8 mouse cellular contexts compared by ENCODE assay signal in genomic region chr3:30995899-30996687, GRCm38 (mm10). TPM values are rescaled to one million over a fixed set of nuclear protein-coding genes. Genes with fewer than 3 reads are reported as not detected.
DNase-seq lines count a peak whose midpoint lies in the region; ATAC-seq and TF ChIP-seq lines count a peak whose summit lies in the region.

No protein-coding gene starts in this region.

- no peaks in the 10 kb centered on the region for H3K36me3 ChIP-seq in erythroblast, embryonic 14.5 days (ENCODE audit: control insufficient read depth)
- H3K36me3 ChIP-seq in limb, embryonic 14.5 days (ENCODE audit: control insufficient read depth, insufficient read depth, low read length) = no peaks in the 10 kb centered on the region
- no peaks in the 10 kb centered on the region for H3K36me3 ChIP-seq in midbrain, postnatal 0 days (ENCODE audit: insufficient read depth, low read length)

- peak; percentile 64 for DNase-seq in adrenal gland, postnatal 14 days
- no peak for DNase-seq in adrenal gland, postnatal 10 days
- DNase-seq in ovary, adult 18-20 months (ENCODE audit: low spot score) = peak; percentile 25
- no peak for DNase-seq in ovary, postnatal 14 days (ENCODE audit: low spot score)
- DNase-seq in limb, embryonic 14.5 days (ENCODE audit: low spot score) = peak; percentile 59
- DNase-seq in midbrain, postnatal 0 days (ENCODE audit: low spot score) = peak; percentile 44
- DNase-seq in gastrocnemius, postnatal 25 days = no peak

- no peak for TF ChIP-seq CTCF in midbrain, postnatal 0 days (IDR thresholded peaks at IDR 0.05)

- peaks cover 32% of the 10 kb centered on the region for H3K4me1 ChIP-seq in erythroblast, embryonic 14.5 days (ENCODE audit: control insufficient read depth)
- H3K4me1 ChIP-seq in limb, embryonic 14.5 days (ENCODE audit: control insufficient read depth, insufficient read depth, low read length) = peaks cover 28% of the 10 kb centered on the region
- H3K4me1 ChIP-seq in midbrain, postnatal 0 days (ENCODE audit: insufficient read depth, low read length) = peaks cover 3% of the 10 kb centered on the region; the same call in 1 of the 2 replicates

- peak; percentile 38 for ATAC-seq in limb, embryonic 14.5 days (ENCODE audit: low FRiP score, low read depth)
- ATAC-seq in midbrain, postnatal 0 days (ENCODE audit: low FRiP score) = peak; percentile 73

- H3K4me3 ChIP-seq in erythroblast, embryonic 14.5 days (replicated peaks) = peak overlapping the region; percentile 77
- H3K4me3 ChIP-seq in limb, embryonic 14.5 days (replicated peaks; ENCODE audit: low read length) = peak overlapping the region; percentile 91
- peak overlapping the region; percentile 90 for H3K4me3 ChIP-seq in midbrain, postnatal 0 days (ENCODE audit: low read depth, low read length)

- H3K9ac ChIP-seq in limb, embryonic 14.5 days (ENCODE audit: low read depth, low read length, severe bottlenecking) = peak overlapping the region; percentile 85
- peak overlapping the region; percentile 74 for H3K9ac ChIP-seq in midbrain, postnatal 0 days (replicated peaks; ENCODE audit: low read length, poor library complexity, severe bottlenecking)

- TF ChIP-seq POLR2A in limb, embryonic 14.5 days (IDR thresholded peaks at IDR 0.05; ENCODE audit: borderline replicate concordance, extremely low read depth, insufficient read depth, insufficient read length) = no peak

- H3K27me3 ChIP-seq in erythroblast, embryonic 14.5 days (ENCODE audit: control insufficient read depth) = peaks cover 12% of the 10 kb centered on the region
- H3K27me3 ChIP-seq in limb, embryonic 14.5 days (ENCODE audit: control insufficient read depth, insufficient read depth, low read length) = no peaks in the 10 kb centered on the region
- no peaks in the 10 kb centered on the region for H3K27me3 ChIP-seq in midbrain, postnatal 0 days (ENCODE audit: insufficient read depth, low read length)

- WGBS in limb, embryonic 14.5 days = under 1% methylated on average over 39 of the region's 49 CpGs
- WGBS in midbrain, postnatal 0 days = under 1% methylated on average over 49 of the region's 49 CpGs

- peak overlapping the region; percentile 79 for H3K27ac ChIP-seq in limb, embryonic 14.5 days (replicated peaks; ENCODE audit: low read depth, low read length)
- peak overlapping the region; percentile 58 for H3K27ac ChIP-seq in midbrain, postnatal 0 days (ENCODE audit: low read depth, low read length)

- no peaks in the 10 kb centered on the region for H3K9me3 ChIP-seq in erythroblast, embryonic 14.5 days (ENCODE audit: control insufficient read depth, low read length)
- no peaks in the 10 kb centered on the region for H3K9me3 ChIP-seq in limb, embryonic 14.5 days (ENCODE audit: control insufficient read depth, low read length)
- no peaks in the 10 kb centered on the region for H3K9me3 ChIP-seq in midbrain, postnatal 0 days (ENCODE audit: low read length)

- H3K4me2 ChIP-seq in limb, embryonic 14.5 days (replicated peaks; ENCODE audit: low read depth, low read length, severe bottlenecking) = peak overlapping the region; percentile 72
- peak overlapping the region; percentile 56 for H3K4me2 ChIP-seq in midbrain, postnatal 0 days (ENCODE audit: low read depth, low read length, poor library complexity, severe bottlenecking)

RNA-seq across cellular contexts. Expression of gene Prkci, which starts 0.5 kb away (rescaled TPM):
- total RNA-seq in adrenal gland, postnatal 14 days (2021) = 50.4 and 53.0 TPM in 2 replicates
- 10 to 100 TPM; 44.2 to 48.6 TPM for total RNA-seq in adrenal gland, postnatal 10 days (2021)
- polyA plus RNA-seq in erythroblast, embryonic 14.5 days (2012) = 0.02 and 0.10 TPM in 2 replicates
- 44.9 and 45.5 TPM in 2 replicates for polyA plus RNA-seq in limb, embryonic 14.5 days (2012; rRNA removed)
- 45.3 and 53.4 TPM in 2 replicates for polyA plus RNA-seq in limb, embryonic 14.5 days (2014; fragmentation: Nextera tagmentation; extraction: Ambion mirVana)
- 47.0 and 56.7 TPM in 2 replicates for total RNA-seq in midbrain, postnatal 0 days (2014; rRNA removed)
- polyA plus RNA-seq in midbrain, postnatal 0 days (2015; fragmentation: Nextera tagmentation; extraction: Ambion mirVana) = 18.3 and 19.6 TPM in 2 replicates
- total RNA-seq in gastrocnemius, postnatal 25 days (2021) = 1 to 10 TPM; 4.4 to 4.7 TPM

RNA-seq across cellular contexts. Expression of gene Phc3, which starts 26.9 kb away (rescaled TPM):
- 27.8 and 31.4 TPM in 2 replicates for total RNA-seq in adrenal gland, postnatal 14 days (2021)
- 10 to 100 TPM; 21.2 to 26.6 TPM for total RNA-seq in adrenal gland, postnatal 10 days (2021)
- 0.08 and 0.09 TPM in 2 replicates for polyA plus RNA-seq in erythroblast, embryonic 14.5 days (2012)
- polyA plus RNA-seq in limb, embryonic 14.5 days (2012; rRNA removed) = 16.9 and 22.3 TPM in 2 replicates
- 7.9 and 8.2 TPM in 2 replicates for polyA plus RNA-seq in limb, embryonic 14.5 days (2014; fragmentation: Nextera tagmentation; extraction: Ambion mirVana)
- total RNA-seq in midbrain, postnatal 0 days (2014; rRNA removed) = 27.0 and 31.5 TPM in 2 replicates
- polyA plus RNA-seq in midbrain, postnatal 0 days (2015; fragmentation: Nextera tagmentation; extraction: Ambion mirVana) = 5.5 and 6.6 TPM in 2 replicates
- 10 to 100 TPM; 10.6 to 11.0 TPM for total RNA-seq in gastrocnemius, postnatal 25 days (2021)

Comparison
In these comparisons a context has a peak if more than half of its experiments do, and no peak if none do; other contexts are left out.
1. DNase-seq: peak in adrenal gland, postnatal 14 days (single experiment), ovary, adult 18-20 months (single experiment), limb, embryonic 14.5 days (single experiment) and midbrain, postnatal 0 days (single experiment); none in adrenal gland, postnatal 10 days (single experiment), ovary, postnatal 14 days (single experiment) and gastrocnemius, postnatal 25 days (single experiment).
2. Peak in every context shown above with its lines, with median percentiles within 50 percentile points of each other: H3K4me3 ChIP-seq.